Mouse (Mus musculus) heart, embryonic 15.5 days (tissue): ENCODE measurements at regions not wholly inside any gene's neighbourhood (a gene's known extent, or its start where the extent isn't known, plus 50 kb on each side); places are given as distances from the start of the nearest gene placed in this dataset.

ENCODE experiments used
- ATAC-seq: fragments of 200-750 bp; cut with Nextera tagmentation; replicated peaks from 2 replicates; pipeline ENCODE4 v1.8.0; 2017; ENCODE audit warnings: low read depth, moderate TSS enrichment; ENCODE audit not compliant: insufficient number of reproducible peaks, insufficient read depth, low FRiP score
- H3K27ac ChIP-seq: fragments of 300-500 bp; sonication (generic); 2 replicates; pipeline ENCODE4 v1.5.1; 2015; ENCODE audit warnings: mild to moderate bottlenecking, inconsistent platforms
- H3K27me3 ChIP-seq: fragments of 300-500 bp; sonication (generic); 2 replicates; pipeline ENCODE4 v1.6.1; 2015; ENCODE audit warnings: inconsistent platforms
- H3K36me3 ChIP-seq: fragments of 300-500 bp; sonication (generic); 2 replicates; pipeline ENCODE4 v1.6.1; 2015; ENCODE audit warnings: mild to moderate bottlenecking, inconsistent platforms
- H3K4me1 ChIP-seq: fragments of 300-500 bp; sonication (generic); replicated peaks from 2 replicates; pipeline ENCODE4 v1.6.1; 2015; ENCODE audit warnings: inconsistent platforms
- H3K4me2 ChIP-seq: fragments of 300-500 bp; sonication (generic); 2 replicates; pipeline ENCODE4 v1.6.1; 2015; ENCODE audit warnings: inconsistent platforms, mild to moderate bottlenecking, moderate library complexity
- H3K4me3 ChIP-seq: fragments of 300-500 bp; sonication (generic); 2 replicates; pipeline ENCODE4 v1.5.1; 2015; ENCODE audit warnings: mild to moderate bottlenecking, inconsistent platforms
- H3K9ac ChIP-seq: fragments of 300-500 bp; sonication (generic); 2 replicates; pipeline ENCODE4 v1.6.1; 2015; ENCODE audit warnings: mild to moderate bottlenecking, inconsistent platforms
- H3K9me3 ChIP-seq: fragments of 300-500 bp; sonication (generic); replicated peaks from 2 replicates; pipeline ENCODE4 v1.6.1; 2016; ENCODE audit warnings: inconsistent platforms
- WGBS: fragments of 180-500 bp; shearing (Covaris S2); methylation state at CpG from one replicate; pipeline ENCODE4 v1.1.7; 2015; ENCODE audit warnings: mixed read lengths; 5-methylcytosine and 5-hydroxymethylcytosine counted together

DNA sequence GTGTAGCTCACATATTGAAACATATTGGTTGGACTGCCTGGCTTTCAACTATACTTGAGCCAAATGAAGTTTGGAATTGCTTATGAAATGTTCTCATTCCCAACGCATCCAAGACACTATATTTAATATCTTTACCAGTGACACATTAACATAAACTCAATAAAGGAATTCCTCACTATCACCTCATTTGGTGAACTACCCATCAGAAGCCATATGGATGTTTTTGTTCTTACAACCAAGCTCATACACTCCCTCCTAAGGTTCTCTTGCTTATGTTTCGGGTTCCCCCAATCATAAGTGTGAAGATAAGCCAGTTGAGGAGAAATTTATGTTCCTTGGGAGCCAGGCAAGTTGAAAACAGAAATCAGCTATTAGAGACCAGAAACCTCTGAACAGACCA lies 89.1 kb downstream of the Car2 start:
- Histone ChIP-seq H3K4me2 (no peak overlapping the region), H3K9me3 (no peaks in the 10 kb centered on the region), H3K9ac (no peak overlapping the region), H3K4me1 (0 out of 2 replicates have a peak, but pooled peaks cover 4% of the 10 kb centered on the region), H3K4me3 (no peak overlapping the region), H3K27me3 (no peaks in the 10 kb centered on the region), H3K36me3 (no peaks in the 10 kb centered on the region), H3K27ac (no peak overlapping the region)
- ATAC-seq, result no peak
- WGBS, result 82% methylated on average over 2 of the region's 2 CpGs

DNA sequence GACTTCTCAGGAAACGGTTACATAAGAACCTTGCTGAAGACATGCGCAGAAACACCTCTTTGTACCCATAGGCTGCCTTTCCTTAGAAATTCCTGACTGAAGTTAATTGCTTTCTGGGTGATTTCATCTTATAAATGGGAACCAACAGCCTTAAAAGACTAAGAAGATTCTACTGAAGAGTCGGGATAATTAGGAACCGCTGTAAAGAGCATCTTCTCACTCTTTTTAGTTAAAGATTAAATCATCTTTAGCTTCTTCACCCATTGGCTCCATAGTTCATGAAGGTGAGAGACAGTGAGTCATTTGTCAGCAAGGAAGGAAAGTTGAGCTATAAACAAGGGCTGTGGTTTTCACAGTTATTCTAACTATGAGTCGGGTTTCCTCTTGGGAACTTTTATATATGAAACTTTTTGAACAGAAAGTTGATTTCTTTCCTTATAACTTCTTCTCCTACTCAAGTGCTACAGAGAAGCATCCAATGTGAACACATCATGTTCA lies 93.1 kb downstream of the Car2 start:
- Histone ChIP-seq H3K4me3 (no peak overlapping the region), H3K4me1 (0 out of 2 replicates have a peak, but pooled peaks cover 4% of the 10 kb centered on the region), H3K9ac (no peak overlapping the region), H3K27ac (no peak overlapping the region), H3K4me2 (no peak overlapping the region), H3K36me3 (no peaks in the 10 kb centered on the region), H3K27me3 (no peaks in the 10 kb centered on the region), H3K9me3 (no peaks in the 10 kb centered on the region)
- ATAC-seq, result no peak
- 69% methylated on average over 5 of the region's 5 CpGs for WGBS

- Histone ChIP-seq H3K4me1 (no peaks in the 10 kb centered on the region), H3K36me3 (no peaks in the 10 kb centered on the region), H3K9ac (no peak overlapping the region), H3K9me3 (no peaks in the 10 kb centered on the region), H3K4me2 (no peak overlapping the region), H3K27me3 (no peaks in the 10 kb centered on the region), H3K4me3 (no peak overlapping the region), H3K27ac (no peak overlapping the region)
- 41% methylated on average over 3 of the region's 3 CpGs for WGBS
- ATAC-seq, result no peak
Observed at GRCm38 (mm10) chr3:14989635-14990034, 103.6 kb downstream of the Car2 start.

GRCm38 (mm10) chr3:14993936-14994335 lies 107.9 kb downstream of the Car2 start:
- no peak overlapping the region for H3K9ac ChIP-seq
- no peaks in the 10 kb centered on the region for H3K27me3 ChIP-seq
- H3K9me3 ChIP-seq, result no peaks in the 10 kb centered on the region
- H3K4me3 ChIP-seq, result no peak overlapping the region
- ATAC-seq, result no peak
- no peaks in the 10 kb centered on the region for H3K4me1 ChIP-seq
- no peak overlapping the region for H3K4me2 ChIP-seq
- WGBS, result 80% methylated on average over 2 of the region's 2 CpGs
- no peaks in the 10 kb centered on the region for H3K36me3 ChIP-seq
- H3K27ac ChIP-seq, result no peak overlapping the region

GRCm38 (mm10) chr3:14997241-14997640 lies 111.2 kb downstream of the Car2 start:
- no peak overlapping the region for H3K4me2 ChIP-seq
- H3K27me3 ChIP-seq, result no peaks in the 10 kb centered on the region
- H3K9me3 ChIP-seq, result no peaks in the 10 kb centered on the region
- H3K9ac ChIP-seq, result no peak overlapping the region
- ATAC-seq, result no peak
- 36% methylated on average over 3 of the region's 3 CpGs for WGBS
- H3K27ac ChIP-seq, result no peak overlapping the region
- H3K36me3 ChIP-seq, result no peaks in the 10 kb centered on the region
- H3K4me3 ChIP-seq, result no peak overlapping the region
- H3K4me1 ChIP-seq, result no peaks in the 10 kb centered on the region

- Histone ChIP-seq H3K9me3 (no peaks in the 10 kb centered on the region), H3K4me2 (no peak overlapping the region), H3K36me3 (no peaks in the 10 kb centered on the region), H3K4me1 (no peaks in the 10 kb centered on the region), H3K4me3 (no peak overlapping the region), H3K9ac (no peak overlapping the region), H3K27ac (no peak overlapping the region), H3K27me3 (no peaks in the 10 kb centered on the region)
- no peak for ATAC-seq
- WGBS, result 62% methylated on average over 2 of the region's 2 CpGs
Observed at GRCm38 (mm10) chr3:14998521-14998920, 112.4 kb downstream of the Car2 start.

- Histone ChIP-seq H3K4me1 (no peaks in the 10 kb centered on the region), H3K27ac (no peak overlapping the region), H3K4me2 (no peak overlapping the region), H3K27me3 (no peaks in the 10 kb centered on the region), H3K9ac (no peak overlapping the region), H3K36me3 (no peaks in the 10 kb centered on the region), H3K4me3 (no peak overlapping the region), H3K9me3 (no peaks in the 10 kb centered on the region)
- 94% methylated on average over 1 of the region's 1 CpGs for WGBS
- no peak for ATAC-seq
Observed at GRCm38 (mm10) chr3:14999411-14999810, 113.3 kb downstream of the Car2 start.

DNA sequence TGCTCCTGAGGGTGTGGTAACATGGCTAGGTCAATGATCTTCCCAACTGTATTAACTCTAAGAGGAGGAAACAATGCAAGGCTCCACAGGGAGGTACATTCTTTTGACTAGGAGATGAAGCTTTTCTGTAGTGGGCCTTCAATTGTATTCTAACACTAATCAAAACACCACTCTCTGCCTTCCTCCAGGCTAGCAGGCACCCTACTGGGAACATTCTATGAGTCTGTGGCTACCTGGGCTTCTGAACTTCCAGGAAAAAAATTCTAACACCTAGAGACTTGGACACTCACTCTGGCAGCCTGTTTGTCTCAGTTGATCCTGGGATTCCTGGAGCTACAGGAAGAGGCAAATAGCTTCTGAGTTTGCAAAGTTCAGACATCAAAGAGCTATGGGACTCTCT lies 113.8 kb downstream of the Car2 start:
- H3K4me2 ChIP-seq, result no peak overlapping the region
- no peaks in the 10 kb centered on the region for H3K27me3 ChIP-seq
- H3K4me3 ChIP-seq, result no peak overlapping the region
- no peaks in the 10 kb centered on the region for H3K4me1 ChIP-seq
- ATAC-seq, result no peak
- H3K9ac ChIP-seq, result no peak overlapping the region
- H3K27ac ChIP-seq, result no peak overlapping the region
- H3K9me3 ChIP-seq, result no peaks in the 10 kb centered on the region
- no peaks in the 10 kb centered on the region for H3K36me3 ChIP-seq

GRCm38 (mm10) chr3:15000657-15001056 lies 114.6 kb downstream of the Car2 start:
- WGBS, result 14% methylated on average over 3 of the region's 3 CpGs

GRCm38 (mm10) chr3:15007821-15008220 lies 121.7 kb downstream of the Car2 start:
- H3K9ac ChIP-seq, result no peak overlapping the region
- H3K4me3 ChIP-seq, result no peak overlapping the region
- H3K36me3 ChIP-seq, result no peaks in the 10 kb centered on the region
- no peak overlapping the region for H3K27ac ChIP-seq
- no peaks in the 10 kb centered on the region for H3K9me3 ChIP-seq
- no peak overlapping the region for H3K4me2 ChIP-seq
- WGBS, result 75% methylated on average over 3 of the region's 3 CpGs
- no peaks in the 10 kb centered on the region for H3K27me3 ChIP-seq
- H3K4me1 ChIP-seq, result no peaks in the 10 kb centered on the region
- no peak for ATAC-seq

More at GRCm38 (mm10) chr3:15000657-15001056, 114.6 kb downstream of the Car2 start:
- Histone ChIP-seq H3K9me3 (no peaks in the 10 kb centered on the region), H3K27me3 (no peaks in the 10 kb centered on the region), H3K36me3 (no peaks in the 10 kb centered on the region), H3K4me2 (no peak overlapping the region), H3K4me1 (no peaks in the 10 kb centered on the region), H3K27ac (no peak overlapping the region), H3K9ac (no peak overlapping the region), H3K4me3 (no peak overlapping the region)
- no peak for ATAC-seq

- Histone ChIP-seq H3K36me3 (no peaks in the 10 kb centered on the region), H3K4me1 (no peaks in the 10 kb centered on the region), H3K9ac (no peak overlapping the region), H3K4me3 (no peak overlapping the region), H3K4me2 (no peak overlapping the region), H3K9me3 (no peaks in the 10 kb centered on the region), H3K27me3 (no peaks in the 10 kb centered on the region), H3K27ac (no peak overlapping the region)
- no peak for ATAC-seq
- 72% methylated on average over 1 of the region's 1 CpGs for WGBS
Observed at GRCm38 (mm10) chr3:15008501-15008900, 122.4 kb downstream of the Car2 start.

DNA sequence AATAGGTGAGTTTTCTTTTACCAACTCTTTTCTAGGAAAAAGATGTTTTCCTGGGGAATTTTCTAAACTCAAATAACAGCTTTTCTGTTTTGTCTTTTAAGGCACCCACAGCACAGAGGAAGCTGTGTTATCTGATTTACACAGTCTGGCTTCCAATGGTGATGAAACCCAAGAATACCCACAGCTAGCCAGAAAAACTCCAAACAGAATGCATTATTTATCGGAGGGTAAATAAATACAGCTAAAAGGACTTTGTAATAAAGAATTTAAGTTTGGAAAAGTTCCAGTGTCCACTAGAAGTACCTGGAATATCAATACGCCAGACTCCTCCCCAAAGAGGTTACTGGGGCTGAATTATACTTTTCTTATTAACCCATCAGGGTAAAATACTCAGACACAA lies 123.7 kb downstream of the Car2 start:
- no peak overlapping the region for H3K4me2 ChIP-seq
- no peak for ATAC-seq
- H3K27ac ChIP-seq, result no peak overlapping the region
- H3K4me1 ChIP-seq, result no peaks in the 10 kb centered on the region
- no peak overlapping the region for H3K4me3 ChIP-seq
- 86% methylated on average over 2 of the region's 2 CpGs for WGBS
- H3K36me3 ChIP-seq, result no peaks in the 10 kb centered on the region
- H3K27me3 ChIP-seq, result no peaks in the 10 kb centered on the region
- no peaks in the 10 kb centered on the region for H3K9me3 ChIP-seq
- H3K9ac ChIP-seq, result no peak overlapping the region
